Mouse (Mus musculus): ENCODE results near the gene Meis1. TPM values are rescaled to one million over a fixed set of nuclear protein-coding genes. Genes with fewer than 3 reads are reported as not detected.

The Meis1 gene
- polyA plus RNA-seq, 1 experiment from 2014 or later: 191 TPM

DNA sequence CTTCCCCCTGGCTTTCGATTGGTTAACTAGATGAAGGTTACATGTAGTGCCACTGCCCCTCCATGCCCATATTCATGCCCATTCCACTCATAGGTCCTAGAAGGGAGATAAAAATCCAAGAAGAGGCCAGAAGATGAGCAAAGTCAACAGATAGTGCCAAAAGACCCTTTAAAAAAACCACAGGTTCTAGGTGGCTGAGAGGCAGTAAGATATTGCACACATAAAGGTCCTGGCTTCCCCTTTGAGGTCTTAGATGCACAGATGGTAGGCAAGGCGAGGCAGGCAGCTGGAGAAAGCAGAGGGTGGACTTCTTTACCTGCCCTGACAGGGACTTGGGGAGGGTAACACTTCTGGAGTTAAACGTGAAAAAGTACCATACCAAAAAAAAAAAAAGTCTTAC, 134.8 kb downstream of the Meis1 start:
- Histone ChIP-seq H3K36me3 (no peaks in the 10 kb centered on the region), H3K4me1 (peaks cover 74% of the 10 kb centered on the region), H3K27me3 (replicated peaks) (no peaks in the 10 kb centered on the region), H3K9me3 (no peaks in the 10 kb centered on the region), H3K27ac (peak overlapping the region; percentile 81), H3K9ac (no peak overlapping the region), H3K4me2 (replicated peaks) (peak overlapping the region; percentile 19; the same call in 1 of the 2 replicates), H3K4me3 (no peak overlapping the region)
- ATAC-seq (ENCODE audit: low FRiP score, low read depth): peak; percentile 33
- 26% methylated on average over 3 of the region's 3 CpGs for WGBS

DNA sequence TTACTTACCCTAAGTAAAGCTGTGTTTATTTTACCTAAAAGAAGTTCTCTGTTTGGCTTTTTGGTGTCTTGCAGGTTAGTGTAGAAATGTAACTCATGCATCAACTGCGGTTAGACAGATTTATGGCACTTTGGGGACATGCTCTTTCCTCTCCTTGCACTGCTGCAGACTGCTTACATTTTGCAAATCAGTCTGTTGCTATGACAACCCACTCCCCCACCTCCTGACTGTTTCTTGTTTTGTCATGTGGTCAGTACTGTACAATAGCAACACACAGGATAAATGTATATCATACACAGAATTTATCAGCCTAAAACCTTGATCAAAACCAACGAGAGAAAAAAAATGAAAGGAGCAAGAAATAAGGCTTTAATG, 135.3 kb downstream of the Meis1 start:
- Histone ChIP-seq H3K27ac (peak overlapping the region; percentile 81), H3K4me2 (replicated peaks) (peak overlapping the region; percentile 19; the same call in 1 of the 2 replicates), H3K4me3 (no peak overlapping the region), H3K4me1 (peaks cover 76% of the 10 kb centered on the region), H3K27me3 (replicated peaks) (no peaks in the 10 kb centered on the region), H3K9me3 (no peaks in the 10 kb centered on the region), H3K36me3 (no peaks in the 10 kb centered on the region), H3K9ac (no peak overlapping the region)
- ATAC-seq (ENCODE audit: low FRiP score, low read depth): peak; percentile 90
- WGBS: 9% methylated on average over 2 of the region's 2 CpGs

DNA sequence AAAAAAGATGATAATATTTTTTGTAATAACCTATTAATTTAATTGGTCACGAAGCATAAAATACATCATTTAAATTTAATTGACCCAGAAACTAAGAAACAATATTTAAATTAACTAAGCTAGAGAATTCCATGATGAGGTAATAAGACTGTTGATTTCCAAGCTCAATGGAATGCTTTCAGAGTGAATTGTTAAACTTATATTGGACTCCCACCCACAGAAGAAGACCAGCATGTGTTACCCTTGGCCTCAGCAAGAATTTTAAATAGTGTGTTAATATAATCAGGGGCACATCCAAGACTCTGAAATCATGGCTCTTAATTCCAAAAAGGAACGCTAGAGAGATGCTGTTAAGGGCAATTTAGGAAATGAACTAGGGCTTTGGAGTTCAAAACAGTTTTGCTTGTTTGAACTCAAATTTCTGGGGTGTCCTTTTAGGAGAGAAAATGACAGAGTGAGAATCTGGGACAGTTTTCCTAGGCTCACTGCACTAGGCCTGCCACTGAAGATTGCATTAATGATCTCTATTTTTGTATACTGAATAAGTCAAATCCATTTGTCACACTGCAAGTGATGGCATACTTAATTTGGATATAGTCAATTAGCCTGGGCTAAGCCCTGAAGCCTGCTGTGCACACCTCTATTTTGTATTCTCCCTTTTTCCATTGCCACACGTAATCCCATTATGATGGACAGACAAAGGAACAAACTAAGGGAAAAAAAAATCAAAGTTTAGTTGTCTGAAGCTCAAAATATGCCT, 135.9 kb downstream of the Meis1 start:
- peak; percentile 60 for ATAC-seq (ENCODE audit: low FRiP score, low read depth)
- 26% methylated on average over 3 of the region's 3 CpGs for WGBS
- H3K27me3 ChIP-seq (replicated peaks): no peaks in the 10 kb centered on the region
- no peaks in the 10 kb centered on the region for H3K9me3 ChIP-seq
- peak overlapping the region; percentile 81 for H3K27ac ChIP-seq
- H3K9ac ChIP-seq: no peak overlapping the region
- no peaks in the 10 kb centered on the region for H3K36me3 ChIP-seq
- peak overlapping the region; percentile 19; the same call in 1 of the 2 replicates for H3K4me2 ChIP-seq (replicated peaks)
- peaks cover 76% of the 10 kb centered on the region for H3K4me1 ChIP-seq
- H3K4me3 ChIP-seq: no peak overlapping the region

DNA sequence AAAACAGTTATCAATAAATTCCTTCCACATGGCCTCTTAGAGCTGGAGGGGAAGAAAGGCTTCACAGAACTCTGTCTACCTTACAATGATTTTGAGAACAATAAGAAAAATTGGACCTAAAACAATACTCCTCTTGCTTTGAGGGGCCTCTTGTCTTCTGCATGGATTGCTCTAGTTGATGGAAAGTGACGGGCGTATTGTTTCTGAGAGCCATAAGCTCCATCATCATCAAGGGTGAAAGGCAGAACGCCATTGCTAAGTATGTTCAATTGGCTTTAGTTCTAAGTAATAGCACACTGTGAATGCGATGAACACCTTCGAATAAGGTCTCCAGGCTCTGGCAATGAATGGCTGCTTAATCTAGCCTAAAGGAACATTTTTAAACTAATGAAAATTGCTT, 136.5 kb downstream of the Meis1 start:
- no peaks in the 10 kb centered on the region for H3K9me3 ChIP-seq
- H3K36me3 ChIP-seq: no peaks in the 10 kb centered on the region
- no peak overlapping the region for H3K4me2 ChIP-seq (replicated peaks)
- no peak overlapping the region for H3K9ac ChIP-seq
- WGBS: 38% methylated on average over 5 of the region's 5 CpGs
- no peak for ATAC-seq (ENCODE audit: low FRiP score, low read depth)
- no peak overlapping the region for H3K4me3 ChIP-seq
- H3K4me1 ChIP-seq: peaks cover 74% of the 10 kb centered on the region
- no peaks in the 10 kb centered on the region for H3K27me3 ChIP-seq (replicated peaks)
- 0 out of 2 replicates have a peak overlapping the region, but pooled peaks have one; percentile 6 for H3K27ac ChIP-seq

DNA sequence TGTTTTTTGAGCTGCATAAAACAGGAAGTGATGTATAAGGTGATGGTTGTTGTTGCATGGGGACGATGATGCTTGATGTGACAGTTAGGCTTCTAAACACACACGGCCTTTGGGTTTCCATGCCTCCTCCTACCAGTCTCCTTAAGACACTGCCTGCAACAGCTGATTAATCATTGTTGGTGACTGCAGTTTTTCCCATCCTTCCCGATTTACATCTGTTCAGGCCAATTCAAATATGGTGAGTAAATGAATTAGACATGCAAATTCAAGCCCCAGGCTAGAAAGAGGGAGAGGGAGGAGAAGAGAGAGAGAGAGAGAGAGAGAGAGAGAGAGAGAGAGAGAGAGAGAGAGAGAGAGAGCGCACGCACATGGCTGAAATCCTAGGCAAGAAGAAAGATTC, 138.0 kb downstream of the Meis1 start:
- no peaks in the 10 kb centered on the region for H3K9me3 ChIP-seq
- H3K4me1 ChIP-seq: peaks cover 76% of the 10 kb centered on the region
- H3K27me3 ChIP-seq (replicated peaks): no peaks in the 10 kb centered on the region
- WGBS: 25% methylated on average over 5 of the region's 5 CpGs
- no peak overlapping the region for H3K27ac ChIP-seq
- no peak overlapping the region for H3K9ac ChIP-seq
- H3K4me3 ChIP-seq: no peak overlapping the region
- H3K36me3 ChIP-seq: no peaks in the 10 kb centered on the region
- no peak for ATAC-seq (ENCODE audit: low FRiP score, low read depth)
- no peak overlapping the region for H3K4me2 ChIP-seq (replicated peaks)

DNA sequence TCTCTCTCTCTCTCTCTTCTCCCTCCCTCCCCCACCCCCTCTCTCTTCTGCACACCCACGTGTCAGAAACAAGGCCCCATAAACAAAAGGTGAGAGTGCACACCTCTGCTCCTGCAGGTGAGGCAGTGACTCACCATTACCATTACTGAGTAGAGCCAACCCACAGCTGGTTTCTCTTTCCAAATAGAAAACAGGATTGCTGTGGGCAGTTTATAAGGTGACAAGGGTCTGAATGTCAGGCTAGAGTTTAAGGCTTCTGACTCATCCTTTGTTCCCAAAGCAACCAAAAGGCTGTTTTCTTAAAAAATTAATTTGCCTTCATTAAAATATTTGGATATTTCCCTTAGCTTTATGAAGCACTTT, 139.3 kb downstream of the Meis1 start:
- ATAC-seq (ENCODE audit: low FRiP score, low read depth): no peak
- WGBS: 0% methylated on average over 1 of the region's 1 CpGs
- no peak overlapping the region for H3K9ac ChIP-seq

DNA sequence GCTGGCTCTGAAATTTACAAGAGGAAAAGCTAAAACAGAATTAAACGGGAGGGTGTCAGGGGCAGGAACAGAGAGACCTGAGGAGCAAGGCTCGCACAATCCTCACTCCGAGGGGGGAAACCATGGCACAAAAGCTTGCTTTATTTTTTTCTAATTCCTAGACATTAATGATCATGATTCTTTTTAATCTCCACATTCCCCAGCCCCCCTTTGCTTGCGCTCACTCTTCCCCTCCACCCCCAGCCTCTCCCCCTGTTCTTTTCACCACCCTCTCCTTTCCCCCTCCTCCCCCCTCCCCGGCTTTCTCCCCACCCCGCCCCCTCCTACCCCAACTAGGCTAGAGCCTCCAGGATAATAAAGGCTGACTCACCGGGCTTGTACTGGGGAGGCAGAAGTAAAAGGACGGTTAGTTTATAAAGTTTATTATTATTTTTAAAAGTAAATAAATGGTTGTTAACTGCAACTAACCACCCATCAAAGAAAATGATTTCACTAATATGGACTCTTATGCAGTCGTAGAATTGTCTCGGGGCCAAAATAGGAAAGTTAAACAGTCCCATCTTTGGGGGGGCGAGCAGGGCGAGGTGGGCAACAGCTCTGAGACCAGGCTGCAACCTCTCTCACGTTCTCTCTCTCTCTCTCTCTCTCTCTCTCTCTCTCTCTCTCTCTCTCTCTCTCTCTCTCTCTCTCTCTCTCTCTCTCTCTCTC, 139.9 kb downstream of the Meis1 start:
- peak overlapping the region; percentile 5; the same call in 1 of the 2 replicates for H3K4me3 ChIP-seq
- H3K4me1 ChIP-seq: peaks cover 72% of the 10 kb centered on the region
- WGBS: 2% methylated on average over 13 of the region's 13 CpGs
- H3K27ac ChIP-seq: peak overlapping the region; percentile 89
- H3K36me3 ChIP-seq: no peaks in the 10 kb centered on the region
- H3K4me2 ChIP-seq (replicated peaks): peak overlapping the region; percentile 88
- ATAC-seq (ENCODE audit: low FRiP score, low read depth): 0 out of 2 replicates have a peak, but pooled peaks have one; percentile 9
- no peaks in the 10 kb centered on the region for H3K9me3 ChIP-seq
- H3K27me3 ChIP-seq (replicated peaks): no peaks in the 10 kb centered on the region
- peak overlapping the region; percentile 69; the same call in 1 of the 2 replicates for H3K9ac ChIP-seq

More for the DNA sequence above, 139.3 kb downstream of the Meis1 start:
- Histone ChIP-seq H3K4me3 (no peak overlapping the region), H3K9me3 (no peaks in the 10 kb centered on the region), H3K27ac (no peak overlapping the region), H3K36me3 (no peaks in the 10 kb centered on the region), H3K27me3 (replicated peaks) (no peaks in the 10 kb centered on the region), H3K4me1 (peaks cover 74% of the 10 kb centered on the region), H3K4me2 (replicated peaks) (peak overlapping the region; percentile 88)

DNA sequence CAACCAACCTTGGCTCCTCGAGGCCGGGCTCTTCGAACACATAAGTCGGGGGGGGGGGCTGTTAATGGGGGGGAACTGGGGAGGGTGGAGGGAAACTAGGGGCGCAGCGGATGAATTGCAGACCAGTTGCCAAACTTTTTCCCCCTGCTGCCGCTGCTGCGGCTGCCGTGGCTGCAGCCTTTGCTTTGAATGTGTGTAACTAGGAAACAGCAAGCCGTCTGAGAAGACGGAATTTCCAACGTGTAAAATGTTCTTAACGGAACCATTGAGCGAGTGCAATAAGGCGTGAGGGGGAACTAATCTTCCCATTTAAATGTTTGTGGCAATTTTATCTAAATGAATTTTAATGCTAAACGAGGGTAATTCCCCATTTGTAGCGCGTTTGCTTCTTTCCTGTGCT, 140.8 kb downstream of the Meis1 start:
- peak overlapping the region; percentile 88 for H3K4me2 ChIP-seq (replicated peaks)
- H3K27me3 ChIP-seq (replicated peaks): no peaks in the 10 kb centered on the region
- no peaks in the 10 kb centered on the region for H3K36me3 ChIP-seq
- peaks cover 63% of the 10 kb centered on the region for H3K4me1 ChIP-seq
- H3K9ac ChIP-seq: peak overlapping the region; percentile 69
- H3K27ac ChIP-seq: peak overlapping the region; percentile 89
- no peaks in the 10 kb centered on the region for H3K9me3 ChIP-seq
- peak overlapping the region; percentile 41 for H3K4me3 ChIP-seq
- ATAC-seq (ENCODE audit: low FRiP score, low read depth): peak; percentile 57
- under 1% methylated on average over 18 of the region's 18 CpGs for WGBS

DNA sequence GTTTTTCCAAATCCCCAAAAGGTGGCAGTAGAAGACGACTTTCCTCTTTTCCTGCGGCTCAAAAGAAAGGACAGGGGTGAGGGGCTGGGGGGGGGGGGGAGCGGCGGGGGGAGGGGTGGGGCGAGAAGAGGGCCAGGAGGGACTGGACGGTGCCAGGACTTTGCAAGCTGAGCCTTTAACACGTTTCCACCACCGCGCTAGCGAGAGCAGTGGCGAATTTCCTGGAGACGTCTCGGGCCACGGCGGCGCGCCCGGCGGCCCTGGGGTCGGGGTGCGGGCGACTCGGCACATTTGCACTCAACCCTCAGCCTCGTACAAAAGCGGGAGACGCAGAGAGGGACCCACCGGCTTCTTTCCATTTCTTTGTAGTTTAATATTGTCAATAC, 141.2 kb downstream of the Meis1 start:
- WGBS: 0% methylated on average over 22 of the region's 27 CpGs
- no peaks in the 10 kb centered on the region for H3K27me3 ChIP-seq (replicated peaks)
- ATAC-seq (ENCODE audit: low FRiP score, low read depth): peak; percentile 74
- no peaks in the 10 kb centered on the region for H3K9me3 ChIP-seq
- peak overlapping the region; percentile 41 for H3K4me3 ChIP-seq
- no peaks in the 10 kb centered on the region for H3K36me3 ChIP-seq
- peak overlapping the region; percentile 88 for H3K4me2 ChIP-seq (replicated peaks)
- peak overlapping the region; percentile 69 for H3K9ac ChIP-seq
- H3K27ac ChIP-seq: peak overlapping the region; percentile 89
- H3K4me1 ChIP-seq: peaks cover 60% of the 10 kb centered on the region

DNA sequence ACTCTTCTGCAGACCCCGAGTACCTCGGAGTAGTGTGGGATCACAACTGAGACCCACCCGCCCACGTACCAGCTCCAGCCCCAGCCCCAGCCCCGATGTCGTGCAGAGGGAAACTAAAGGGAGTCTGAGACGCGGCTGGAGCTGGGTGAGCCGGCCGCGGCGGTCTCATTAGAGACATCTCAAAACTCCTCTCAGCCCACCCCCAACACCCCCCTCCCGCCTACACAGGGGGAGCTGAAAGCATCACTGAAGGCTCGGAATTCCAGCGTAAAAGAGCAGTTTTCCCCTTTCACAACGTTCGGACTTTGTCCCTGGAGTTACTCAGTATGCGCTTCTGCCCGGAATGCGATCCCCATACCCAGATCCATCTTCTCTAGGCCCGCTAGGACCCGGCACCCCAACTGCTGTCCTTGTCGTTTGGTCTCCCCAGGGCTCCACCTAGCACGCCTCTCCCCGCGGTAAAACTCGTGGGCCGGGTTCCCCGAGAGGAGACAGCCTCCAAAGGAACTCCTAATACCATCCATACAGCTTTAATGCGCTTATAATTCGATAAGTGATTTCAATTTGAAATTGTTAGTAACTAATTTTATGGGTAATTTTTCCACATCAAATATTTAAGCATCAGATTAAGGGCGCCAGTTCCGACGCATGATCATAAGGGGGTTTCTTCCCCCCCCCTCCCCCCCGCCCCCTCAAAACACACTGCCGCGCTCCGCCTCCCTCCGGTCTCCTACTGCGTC, 141.7 kb downstream of the Meis1 start:
- peak; percentile 31 for ATAC-seq (ENCODE audit: low FRiP score, low read depth)

DNA sequence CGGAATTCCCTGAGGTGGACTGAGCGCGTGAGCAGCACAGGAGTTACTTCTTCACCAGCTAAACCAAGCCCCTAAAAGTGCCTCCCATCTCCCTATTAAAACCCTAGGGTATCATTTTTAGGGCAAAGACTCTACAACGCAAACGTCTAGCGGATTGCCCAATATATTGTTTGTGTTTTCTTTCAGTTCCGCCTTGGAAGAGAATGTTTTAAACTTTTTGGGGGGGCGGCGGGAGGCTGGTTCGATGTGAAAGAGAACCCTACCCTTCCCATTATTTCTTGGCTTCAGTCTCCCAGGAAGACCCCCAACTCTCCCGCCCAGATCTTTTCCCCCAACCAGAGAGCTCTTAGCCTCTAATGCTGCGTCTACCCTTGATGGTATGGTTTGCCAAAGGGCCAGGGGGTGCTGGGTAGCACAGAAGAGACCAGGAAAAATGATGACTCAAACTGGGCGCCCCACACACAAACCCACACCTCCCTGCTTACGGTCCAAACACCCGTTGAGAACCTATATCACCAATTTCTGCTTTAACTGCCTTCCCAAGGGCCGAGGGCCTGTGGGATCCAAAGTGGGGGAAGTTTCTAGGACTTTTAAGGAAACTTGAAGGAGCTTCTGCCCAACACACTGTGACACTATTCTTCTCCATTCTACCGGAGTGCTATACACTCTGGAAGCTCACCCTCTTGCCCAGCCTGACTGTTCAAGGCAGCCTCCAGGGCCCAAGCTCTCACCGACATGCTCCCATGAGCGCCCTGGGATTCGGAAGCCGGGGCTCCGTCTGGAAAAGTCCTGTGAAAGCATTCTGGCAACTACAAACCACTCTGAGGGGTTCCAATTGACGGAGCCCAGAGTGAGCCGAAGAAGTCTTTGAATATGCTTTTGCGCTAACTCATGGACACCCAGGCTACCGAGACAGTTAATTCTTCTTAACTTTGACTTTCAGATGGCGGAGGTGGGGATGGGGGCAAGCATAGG, 142.6 kb downstream of the Meis1 start:
- peak overlapping the region; percentile 89; the same call in 1 of the 2 replicates for H3K27ac ChIP-seq
- no peaks in the 10 kb centered on the region for H3K27me3 ChIP-seq (replicated peaks)
- H3K36me3 ChIP-seq: no peaks in the 10 kb centered on the region
- no peaks in the 10 kb centered on the region for H3K9me3 ChIP-seq
- H3K9ac ChIP-seq: peak overlapping the region; percentile 69
- H3K4me1 ChIP-seq: peaks cover 47% of the 10 kb centered on the region
- H3K4me3 ChIP-seq: peak overlapping the region; percentile 41
- peak overlapping the region; percentile 88 for H3K4me2 ChIP-seq (replicated peaks)
- 4% methylated on average over 27 of the region's 27 CpGs for WGBS
- ATAC-seq (ENCODE audit: low FRiP score, low read depth): no peak

More for the DNA sequence above, 141.7 kb downstream of the Meis1 start:
- under 1% methylated on average over 40 of the region's 40 CpGs for WGBS
- no peaks in the 10 kb centered on the region for H3K9me3 ChIP-seq
- H3K9ac ChIP-seq: peak overlapping the region; percentile 69
- no peaks in the 10 kb centered on the region for H3K27me3 ChIP-seq (replicated peaks)
- peaks cover 55% of the 10 kb centered on the region for H3K4me1 ChIP-seq
- H3K36me3 ChIP-seq: no peaks in the 10 kb centered on the region
- H3K4me3 ChIP-seq: peak overlapping the region; percentile 41
- peak overlapping the region; percentile 88 for H3K4me2 ChIP-seq (replicated peaks)
- peak overlapping the region; percentile 89 for H3K27ac ChIP-seq
